Mouse (Mus musculus): ENCODE data around the gene Lrrc29. TPM values are rescaled to one million over a fixed set of nuclear protein-coding genes. Genes with fewer than 3 reads are reported as not detected.
A peak's percentile ranks its signal among the peaks of the same experiment; 100 is the strongest.

The Lrrc29 gene
- total and polyA plus RNA-seq, 2 experiments from 2014 or later, result 4.1 to 5.2 TPM

DNA sequence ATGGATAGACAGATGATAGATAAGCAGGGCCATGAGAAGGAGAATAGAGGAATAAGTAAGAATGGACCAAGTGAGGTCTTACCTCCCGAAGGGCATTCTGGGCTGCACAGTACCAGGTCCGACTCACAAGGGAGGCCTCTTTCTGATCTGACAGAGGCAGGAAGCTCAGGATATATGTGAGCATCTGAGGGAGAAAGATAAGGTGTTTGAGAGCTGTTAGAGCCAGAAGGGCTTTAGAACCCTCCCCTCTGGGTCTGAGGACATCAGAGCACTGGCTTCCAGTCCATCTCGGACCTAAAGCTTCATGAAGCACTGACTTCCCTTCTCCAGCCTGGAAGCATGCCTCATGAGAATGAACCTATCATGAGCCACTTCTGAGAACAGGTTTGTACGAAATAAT is 2.9 kb downstream of the Lrrc29 start:
- Histone ChIP-seq H3K4me2 (ENCODE audit: low read depth, low read length) (no peak overlapping the region), H3K27me3 (ENCODE audit: insufficient read depth, low read length) (no peaks in the 10 kb centered on the region), H3K9ac (replicated peaks; ENCODE audit: low read length) (no peak overlapping the region), H3K9me3 (ENCODE audit: low read length) (no peaks in the 10 kb centered on the region), H3K4me3 (ENCODE audit: low read length) (no peak overlapping the region), H3K36me3 (ENCODE audit: insufficient read depth, low read length) (peaks cover 23% of the 10 kb centered on the region), H3K27ac (no peak overlapping the region), H3K4me1 (ENCODE audit: insufficient read depth, low read length) (peaks cover 19% of the 10 kb centered on the region)
- TF ChIP-seq CTCF (IDR thresholded peaks at IDR 0.05; ENCODE audit: low read depth), result no peak
- DNase-seq (ENCODE audit: low spot score) (no peak), ATAC-seq (no peak)
- WGBS, result 94% methylated on average over 4 of the region's 4 CpGs

DNA sequence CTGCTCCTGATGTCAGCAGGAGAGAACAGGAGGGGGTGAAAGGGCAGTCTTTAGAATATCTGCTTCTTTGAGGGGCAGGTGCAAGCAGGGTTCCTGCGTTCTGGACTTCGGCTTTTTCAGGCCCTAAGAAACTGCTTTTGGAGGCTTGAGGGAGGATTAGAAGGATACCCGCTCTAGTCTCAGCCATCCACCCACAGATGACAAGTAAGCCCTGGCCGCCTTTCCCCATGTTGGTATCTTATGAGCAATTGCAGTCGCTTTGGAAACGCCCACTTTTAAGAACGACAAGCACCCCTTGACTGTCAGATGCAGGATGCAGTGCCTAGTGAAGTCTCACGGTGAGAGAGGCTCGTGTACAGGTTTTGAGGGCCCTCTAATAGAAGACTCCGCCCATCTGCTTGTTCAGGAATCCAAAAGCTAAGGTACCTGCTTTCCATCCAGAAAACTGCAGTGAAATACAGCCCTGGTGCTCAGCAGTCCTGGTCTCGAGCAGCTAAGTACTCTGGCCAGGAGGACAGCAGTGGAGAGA is 7.4 kb downstream of the Lrrc29 start:
- no peak for DNase-seq (ENCODE audit: low spot score)
- 83% methylated on average over 11 of the region's 11 CpGs for WGBS

DNA sequence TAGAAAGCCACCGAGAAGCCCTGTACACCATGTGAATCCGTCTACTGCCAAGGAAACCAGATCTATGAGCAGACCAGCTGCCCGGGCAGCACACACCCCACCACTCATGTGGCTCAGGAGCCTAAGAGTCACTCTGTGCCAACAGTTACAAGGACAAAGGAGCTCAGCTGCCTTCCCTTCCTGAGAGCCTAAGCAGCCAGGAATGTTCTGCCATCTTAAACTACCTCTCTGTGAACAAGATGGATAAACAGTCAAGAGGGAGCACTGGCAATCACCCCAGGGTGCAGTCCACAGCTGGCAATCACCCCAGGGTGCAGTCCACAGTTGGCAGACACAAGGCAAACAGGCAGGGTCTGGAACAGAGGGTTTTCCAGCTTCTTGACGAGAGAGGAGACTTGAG is 8.1 kb downstream of the Lrrc29 start:
- ATAC-seq (peak; percentile 58; the same call in 1 of the 2 replicates), DNase-seq (ENCODE audit: low spot score) (peak; percentile 27)
- Histone ChIP-seq H3K4me2 (ENCODE audit: low read depth, low read length) (no peak overlapping the region), H3K9ac (replicated peaks; ENCODE audit: low read length) (no peak overlapping the region), H3K9me3 (ENCODE audit: low read length) (no peaks in the 10 kb centered on the region), H3K4me3 (ENCODE audit: low read length) (no peak overlapping the region), H3K27ac (peak overlapping the region; percentile 20; the same call in 1 of the 2 replicates), H3K36me3 (ENCODE audit: insufficient read depth, low read length) (peaks cover 51% of the 10 kb centered on the region), H3K27me3 (ENCODE audit: insufficient read depth, low read length) (no peaks in the 10 kb centered on the region), H3K4me1 (ENCODE audit: insufficient read depth, low read length) (no peaks in the 10 kb centered on the region)
- WGBS, result 62% methylated on average over 4 of the region's 4 CpGs
- TF ChIP-seq CTCF (IDR thresholded peaks at IDR 0.05; ENCODE audit: low read depth), result no peak

More for the DNA sequence above, 7.4 kb downstream of the Lrrc29 start:
- TF ChIP-seq CTCF (IDR thresholded peaks at IDR 0.05; ENCODE audit: low read depth), result no peak
- no peaks in the 10 kb centered on the region for H3K4me1 ChIP-seq (ENCODE audit: insufficient read depth, low read length)
- no peak overlapping the region for H3K4me2 ChIP-seq (ENCODE audit: low read depth, low read length)
- ATAC-seq, result no peak
- H3K36me3 ChIP-seq (ENCODE audit: insufficient read depth, low read length), result peaks cover 47% of the 10 kb centered on the region
- no peak overlapping the region for H3K4me3 ChIP-seq (ENCODE audit: low read length)
- peak overlapping the region; percentile 20; the same call in 1 of the 2 replicates for H3K27ac ChIP-seq
- no peaks in the 10 kb centered on the region for H3K9me3 ChIP-seq (ENCODE audit: low read length)
- H3K9ac ChIP-seq (replicated peaks; ENCODE audit: low read length), result no peak overlapping the region
- H3K27me3 ChIP-seq (ENCODE audit: insufficient read depth, low read length), result no peaks in the 10 kb centered on the region

DNA sequence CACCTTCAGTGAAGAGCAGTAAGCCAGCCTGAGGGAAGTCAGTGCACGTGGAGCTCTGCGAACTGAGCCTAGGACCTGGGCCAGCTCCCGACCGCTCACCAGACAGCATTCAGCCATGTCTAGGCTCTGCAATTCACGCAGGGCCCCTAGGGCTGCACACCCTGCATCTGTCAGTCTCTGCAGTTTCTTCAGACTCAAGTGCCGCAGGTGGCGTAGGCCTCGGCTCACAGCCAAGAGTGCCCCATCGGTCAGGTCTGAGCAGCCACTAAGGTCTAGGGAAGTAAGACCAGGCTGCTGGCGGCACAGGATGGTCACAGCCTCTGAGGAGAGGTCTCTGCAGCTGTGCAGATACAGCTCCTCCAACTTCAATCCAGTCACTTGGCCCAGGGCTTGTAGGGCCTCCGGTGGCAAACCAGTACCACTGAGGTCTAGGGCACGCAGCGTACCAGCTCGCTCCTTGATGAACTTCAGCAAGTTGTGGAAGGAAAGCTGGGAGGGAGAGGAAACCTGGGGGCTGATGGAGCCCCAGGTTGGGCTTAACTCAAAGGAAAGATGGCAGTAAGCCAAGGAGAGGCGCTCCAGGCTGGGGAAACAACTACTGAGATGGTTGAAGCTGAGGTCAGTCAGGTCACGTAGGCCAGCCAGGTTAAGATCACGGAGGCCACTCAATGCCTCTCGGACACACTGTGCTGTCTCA is 10.9 kb downstream of the Lrrc29 start:
- Histone ChIP-seq H3K27me3 (ENCODE audit: insufficient read depth, low read length) (no peaks in the 10 kb centered on the region), H3K4me3 (ENCODE audit: low read length) (no peak overlapping the region), H3K27ac (no peak overlapping the region), H3K4me1 (ENCODE audit: insufficient read depth, low read length) (no peaks in the 10 kb centered on the region), H3K4me2 (ENCODE audit: low read depth, low read length) (no peak overlapping the region), H3K9ac (replicated peaks; ENCODE audit: low read length) (no peak overlapping the region), H3K9me3 (ENCODE audit: low read length) (no peaks in the 10 kb centered on the region), H3K36me3 (ENCODE audit: insufficient read depth, low read length) (peaks cover 62% of the 10 kb centered on the region)
- no peak for DNase-seq (ENCODE audit: low spot score)
- WGBS, result 88% methylated on average over 18 of the region's 18 CpGs
- no peak for TF ChIP-seq CTCF (IDR thresholded peaks at IDR 0.05; ENCODE audit: low read depth)
- ATAC-seq, result no peak

DNA sequence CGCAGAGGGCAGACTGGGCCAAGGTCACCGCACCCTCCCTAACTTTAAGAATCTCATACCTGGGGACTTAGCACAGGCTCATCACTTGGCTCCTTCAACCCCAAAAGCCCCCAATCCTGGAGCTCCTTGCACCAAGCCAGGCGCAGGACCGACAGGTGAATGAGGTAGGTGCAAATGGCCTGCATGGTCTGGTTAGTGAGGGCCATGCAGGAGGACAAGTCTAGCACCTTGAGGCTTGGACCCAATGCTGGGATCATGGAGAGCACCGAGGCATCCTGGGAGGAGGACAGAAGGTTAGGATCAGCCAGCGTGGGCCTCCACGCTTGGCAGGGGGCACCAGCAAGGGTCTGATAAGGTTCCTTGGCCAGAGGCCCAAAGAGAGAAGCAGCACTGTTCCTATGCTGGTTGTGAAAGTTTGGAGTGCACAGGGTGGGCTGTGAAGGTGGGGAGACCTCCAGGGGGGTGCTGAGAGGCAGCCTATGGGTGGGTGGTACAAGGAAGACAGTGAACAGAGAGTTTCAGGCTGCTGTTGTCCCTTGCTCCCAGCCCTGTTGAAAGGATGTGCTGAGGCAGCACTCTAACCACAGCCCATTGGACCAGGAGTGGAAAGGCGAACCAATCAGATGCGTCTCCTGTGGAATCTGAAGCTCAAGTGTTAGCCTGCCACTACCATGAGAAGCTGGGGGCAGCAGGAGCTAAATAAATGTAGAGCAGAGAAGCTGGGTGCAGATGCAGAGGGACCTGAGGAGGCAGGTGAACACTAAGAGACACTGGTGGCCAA is 12.3 kb downstream of the Lrrc29 start:
- no peak for TF ChIP-seq CTCF (IDR thresholded peaks at IDR 0.05; ENCODE audit: low read depth)
- 83% methylated on average over 9 of the region's 9 CpGs for WGBS
- H3K9ac ChIP-seq (replicated peaks; ENCODE audit: low read length), result no peak overlapping the region
- H3K9me3 ChIP-seq (ENCODE audit: low read length), result no peaks in the 10 kb centered on the region
- no peak for ATAC-seq
- peaks cover 56% of the 10 kb centered on the region for H3K36me3 ChIP-seq (ENCODE audit: insufficient read depth, low read length)
- no peak overlapping the region for H3K4me3 ChIP-seq (ENCODE audit: low read length)
- H3K4me2 ChIP-seq (ENCODE audit: low read depth, low read length), result no peak overlapping the region
- H3K4me1 ChIP-seq (ENCODE audit: insufficient read depth, low read length), result no peaks in the 10 kb centered on the region
- H3K27ac ChIP-seq, result no peak overlapping the region
- no peaks in the 10 kb centered on the region for H3K27me3 ChIP-seq (ENCODE audit: insufficient read depth, low read length)
- no peak for DNase-seq (ENCODE audit: low spot score)

DNA sequence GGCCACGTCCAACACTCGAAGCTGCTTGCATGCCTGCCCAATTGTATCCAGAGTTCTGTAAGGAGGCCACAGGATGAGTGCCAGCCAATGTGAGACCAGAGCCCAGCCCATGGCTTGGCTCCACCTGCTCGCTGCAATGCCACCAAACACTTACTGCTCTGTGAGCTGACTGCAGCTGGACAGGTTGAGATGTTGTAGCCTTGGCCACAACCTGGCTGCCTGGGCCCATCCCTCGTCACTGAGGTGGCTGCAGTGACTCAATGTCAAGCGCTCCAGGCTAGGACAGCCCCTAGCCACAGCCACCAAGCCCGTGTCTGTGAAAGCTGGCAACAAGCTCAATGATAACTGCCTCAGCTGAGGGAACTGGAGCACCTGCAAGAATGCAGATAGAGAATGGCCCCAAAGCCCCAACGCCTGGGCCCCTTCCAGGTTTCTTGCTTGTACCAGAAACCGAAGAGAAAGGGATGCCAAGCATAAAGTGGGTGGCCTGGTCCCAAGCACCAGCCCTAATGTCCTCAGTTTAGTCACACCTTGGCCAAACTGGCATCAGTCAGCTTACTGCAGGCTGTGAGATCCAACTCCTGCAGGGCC is 13.1 kb downstream of the Lrrc29 start:
- no peak for TF ChIP-seq CTCF (IDR thresholded peaks at IDR 0.05; ENCODE audit: low read depth)
- Histone ChIP-seq H3K27ac (no peak overlapping the region), H3K9ac (replicated peaks; ENCODE audit: low read length) (no peak overlapping the region), H3K9me3 (ENCODE audit: low read length) (no peaks in the 10 kb centered on the region), H3K27me3 (ENCODE audit: insufficient read depth, low read length) (no peaks in the 10 kb centered on the region), H3K4me1 (ENCODE audit: insufficient read depth, low read length) (no peaks in the 10 kb centered on the region), H3K4me2 (ENCODE audit: low read depth, low read length) (no peak overlapping the region), H3K36me3 (ENCODE audit: insufficient read depth, low read length) (peaks cover 60% of the 10 kb centered on the region), H3K4me3 (ENCODE audit: low read length) (no peak overlapping the region)
- DNase-seq (ENCODE audit: low spot score), result no peak
- 89% methylated on average over 8 of the region's 8 CpGs for WGBS
- no peak for ATAC-seq

All from hindbrain, postnatal 0 days (tissue).